Mouse (Mus musculus) lung, adult 2 months (tissue): Measurements from ENCODE around the gene Ndufc2.

Experiments
- CTCF ChIP-seq: fragments of 200-500 bp; IDR thresholded peaks from 2 replicates; pipeline ENCODE4 v1.5.1; 2011; ENCODE audit warnings: mild to moderate bottlenecking, low read length, control low read depth; ENCODE audit not compliant: insufficient read depth
- POLR2A ChIP-seq: fragments of 200-500 bp; IDR thresholded peaks from 2 replicates; pipeline ENCODE4 v1.6.1; 2011; ENCODE audit warnings: low read depth, mild to moderate bottlenecking, control low read depth, low read length, borderline replicate concordance; ENCODE audit errors: extremely low read depth

DNA sequence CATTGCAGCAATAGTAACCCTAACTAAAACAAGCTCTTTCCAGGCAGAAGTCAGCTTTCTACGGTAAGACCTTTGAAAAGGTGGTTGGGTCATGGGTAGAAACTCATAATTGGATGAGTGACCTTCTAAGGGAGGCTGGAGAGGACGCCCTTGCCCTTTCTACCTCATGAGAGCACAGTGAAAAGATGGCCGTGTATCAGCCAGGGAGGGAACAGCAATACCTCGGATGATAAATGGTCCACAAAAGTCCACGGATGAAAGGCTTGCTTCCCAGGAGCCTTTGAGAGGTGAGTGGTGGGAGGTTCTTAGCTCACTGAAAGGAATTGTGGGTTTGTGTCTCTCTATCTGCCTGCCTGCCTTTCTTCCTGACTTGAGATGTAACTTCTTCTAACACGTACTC, 46.4 kb upstream of the Ndufc2 start:
- TF ChIP-seq CTCF (no peak), POLR2A (no peak)
